Mouse (Mus musculus): ENCODE measurements around the gene Slc22a23. TPM values are rescaled to one million over a fixed set of nuclear protein-coding genes. Genes with fewer than 3 reads are reported as not detected.

The Slc22a23 gene
- total RNA-seq, 2 experiments from 2014 or later: 50.0 to 59.4 TPM

DNA sequence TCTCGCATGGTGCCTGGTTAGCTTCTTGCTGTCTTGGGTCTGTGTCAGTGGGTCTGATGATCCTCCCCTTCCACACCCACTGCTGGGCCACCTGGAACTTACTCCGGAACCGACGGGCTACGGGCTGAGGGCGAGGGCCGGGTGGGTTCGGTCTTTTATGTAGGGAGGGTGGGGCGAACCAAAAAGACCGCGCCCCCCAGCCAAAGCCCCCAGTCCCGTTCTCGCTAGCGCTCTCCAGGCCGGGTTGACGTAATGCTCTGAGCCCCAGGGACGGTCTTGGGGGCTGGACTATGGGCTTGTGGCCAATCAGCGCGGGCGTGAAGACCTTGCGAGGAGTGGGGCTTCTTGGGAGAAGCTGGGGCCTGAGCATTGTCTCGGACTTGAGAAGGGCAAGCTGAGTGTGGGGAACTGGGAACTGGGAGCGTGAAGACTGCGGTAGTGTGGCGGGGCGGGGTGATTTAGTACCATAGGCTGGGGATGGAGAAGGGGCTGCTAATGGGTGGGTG is 214.7 kb downstream of the Slc22a23 start, which contains the start of gene Tubb2b:
Gene Tubb2b, minus strand, starts transcription at position 241 of the 506 bp plus-strand sequence.
- DNase-seq (ENCODE audit: low spot score in 2 of 2): peak; percentile 55 to 59
- intact Hi-C loops (cut with DNase I): loop anchor here (2.0 kb wide), 2 partner anchors 19 to 53 kb away; no protein-coding TSS in a partner anchor

DNA sequence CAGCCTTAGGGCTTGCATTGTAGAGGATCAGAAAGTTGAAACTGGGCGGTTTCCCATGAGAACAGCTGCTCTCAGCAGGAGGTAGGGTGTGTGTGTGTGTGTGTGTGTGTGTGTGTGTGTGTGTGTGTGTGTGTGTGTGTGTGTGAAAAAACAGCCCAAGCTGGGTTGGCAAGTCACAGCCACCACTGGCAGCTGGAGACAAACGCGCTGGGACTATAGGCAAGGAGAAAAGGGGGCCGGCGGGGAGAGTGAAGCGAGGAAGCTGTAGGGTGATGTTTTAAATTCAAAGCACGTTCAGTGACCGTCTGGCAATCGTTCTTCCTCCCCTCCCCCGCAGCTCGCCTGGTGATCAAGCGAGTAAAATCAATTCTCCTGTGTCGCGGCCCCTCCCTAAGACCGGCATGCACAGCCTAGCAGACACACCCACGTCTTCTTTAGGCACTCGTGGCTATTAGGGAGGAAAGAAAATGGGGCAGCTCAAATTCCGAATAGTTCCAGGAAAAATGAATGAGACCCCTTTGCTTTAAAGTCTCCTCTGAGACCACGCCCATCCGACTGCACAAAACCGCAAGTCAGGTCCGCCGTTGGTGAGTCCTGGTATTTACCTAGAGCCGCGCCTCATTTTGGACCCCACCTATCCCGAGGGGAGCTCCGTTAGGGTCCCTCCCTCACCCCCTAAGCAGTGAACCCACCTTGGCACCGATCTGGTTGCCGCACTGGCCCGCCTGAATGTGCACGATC is 215.3 kb downstream of the Slc22a23 start:
- intact Hi-C loops (cut with DNase I): loop anchor here (2.0 kb wide), 2 partner anchors 19 to 53 kb away; no protein-coding TSS in a partner anchor
- DNase-seq (ENCODE audit: low spot score in 2 of 2): peak; percentile 41 to 54

Other genes starting within 250 kb of the Slc22a23 start
- 100 to 1,000 TPM; 174 to 183 TPM for gene Tubb2b, start 214.7 kb downstream of the Slc22a23 start, total RNA-seq (2021)
- gene Psmg4, start 182.2 kb downstream of the Slc22a23 start, total RNA-seq (2021): 10 to 100 TPM; 19.4 to 20.5 TPM

Data from left cerebral cortex, postnatal 36 days (tissue).